Mouse (Mus musculus) frontal cortex, adult (tissue): ENCODE measurements around the gene Paox.
"Not testable (repeated sequence)": the region's sequence is repeated elsewhere in the genome, so short reads cannot be mapped to it uniquely, and the experiment has no call there.

Experiments
- ATAC-seq: cut with Nextera tagmentation; 2 replicates; pipeline ENCODE4 v1.9.2; 2017; ENCODE audit warnings: mild to moderate bottlenecking, moderate library complexity, mixed read lengths; ENCODE audit not compliant: low TSS enrichment

Gene Paox

DNA sequence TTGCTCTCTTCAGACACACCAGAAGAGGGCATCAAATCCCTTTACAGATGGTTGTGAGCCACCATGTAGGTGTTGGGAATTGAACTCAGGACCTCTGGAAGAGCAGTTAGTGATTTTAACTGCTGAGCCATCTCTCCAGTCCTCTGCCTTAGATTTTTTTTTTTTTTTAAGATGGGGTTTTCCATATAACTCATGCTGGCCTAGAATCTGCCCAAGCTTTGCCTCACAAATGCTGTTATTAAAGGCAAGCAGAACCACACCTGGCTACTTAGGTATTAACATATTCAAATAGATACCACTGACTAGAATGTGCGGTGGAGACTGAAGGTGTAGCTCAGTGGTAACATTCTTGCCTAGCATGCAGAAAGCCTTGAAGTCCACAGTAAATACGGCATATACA is 4.9 kb downstream of the Paox start:
- no peak for ATAC-seq

DNA sequence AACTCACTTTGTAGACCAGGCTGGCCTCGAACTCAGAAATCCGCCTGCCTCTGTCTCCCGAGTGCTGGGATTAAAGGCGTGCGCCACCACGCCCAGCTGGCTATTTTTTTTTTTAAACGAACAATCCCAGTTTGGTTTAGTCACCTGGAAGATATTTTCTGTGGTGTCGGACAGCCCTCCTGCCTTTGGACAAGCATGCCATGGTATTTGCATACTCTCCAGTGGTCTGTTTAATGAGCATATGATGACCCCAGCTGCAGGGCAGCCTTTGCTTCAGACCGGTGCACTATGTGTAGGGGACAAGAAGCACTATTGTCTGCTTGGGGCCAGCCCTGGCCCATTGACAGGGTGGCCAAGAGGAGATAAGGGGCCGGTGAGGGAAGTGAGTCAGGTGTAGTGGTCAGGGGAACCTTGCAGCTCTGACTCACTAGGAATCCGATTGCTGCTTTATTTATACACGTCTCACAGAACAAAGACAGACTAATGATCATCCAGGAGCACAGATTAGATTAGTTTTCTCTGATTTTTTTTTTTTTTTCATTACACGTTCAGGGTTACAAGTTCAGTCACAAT is 5.8 kb downstream of the Paox start:
- ATAC-seq, result no peak

DNA sequence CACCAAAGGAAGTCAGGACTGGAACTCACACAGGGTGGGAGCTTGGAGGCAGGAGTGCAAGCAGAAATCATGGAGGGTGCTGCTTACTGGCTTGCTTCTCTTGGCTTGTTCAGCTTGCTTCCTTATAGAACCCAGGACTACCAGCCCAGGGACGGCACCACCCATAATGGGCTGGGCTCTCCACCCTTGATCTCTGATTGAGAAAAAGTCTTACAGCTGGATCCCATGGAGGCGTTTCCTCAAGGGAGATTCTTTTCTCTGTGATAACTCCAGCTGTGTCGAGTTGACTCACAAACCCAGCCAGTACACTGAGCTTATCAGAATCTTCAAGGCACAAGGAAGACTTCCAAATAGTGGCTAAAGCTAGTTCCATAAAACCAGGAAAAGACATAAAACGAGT is 7.2 kb downstream of the Paox start:
- no peak for ATAC-seq

DNA sequence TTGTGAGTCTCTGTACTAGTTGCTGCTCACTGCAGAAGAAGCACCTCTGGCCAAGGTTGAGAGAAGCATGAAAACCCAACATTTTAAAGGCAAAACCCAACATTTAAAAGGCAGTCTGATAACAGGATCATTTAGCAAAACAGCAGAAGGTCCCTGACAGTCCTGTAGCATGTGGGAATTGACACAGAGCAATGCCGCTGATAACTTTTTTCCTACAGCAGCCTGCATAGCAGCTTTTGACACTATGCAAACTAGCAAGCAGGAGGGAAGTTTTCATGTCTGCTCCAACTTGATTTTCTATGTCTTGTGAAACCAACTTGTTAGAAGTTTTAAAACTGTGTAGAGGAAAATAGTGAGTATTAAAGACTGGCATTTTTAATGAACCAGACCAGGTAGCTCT is 8.8 kb downstream of the Paox start:
- ATAC-seq, result no peak

DNA sequence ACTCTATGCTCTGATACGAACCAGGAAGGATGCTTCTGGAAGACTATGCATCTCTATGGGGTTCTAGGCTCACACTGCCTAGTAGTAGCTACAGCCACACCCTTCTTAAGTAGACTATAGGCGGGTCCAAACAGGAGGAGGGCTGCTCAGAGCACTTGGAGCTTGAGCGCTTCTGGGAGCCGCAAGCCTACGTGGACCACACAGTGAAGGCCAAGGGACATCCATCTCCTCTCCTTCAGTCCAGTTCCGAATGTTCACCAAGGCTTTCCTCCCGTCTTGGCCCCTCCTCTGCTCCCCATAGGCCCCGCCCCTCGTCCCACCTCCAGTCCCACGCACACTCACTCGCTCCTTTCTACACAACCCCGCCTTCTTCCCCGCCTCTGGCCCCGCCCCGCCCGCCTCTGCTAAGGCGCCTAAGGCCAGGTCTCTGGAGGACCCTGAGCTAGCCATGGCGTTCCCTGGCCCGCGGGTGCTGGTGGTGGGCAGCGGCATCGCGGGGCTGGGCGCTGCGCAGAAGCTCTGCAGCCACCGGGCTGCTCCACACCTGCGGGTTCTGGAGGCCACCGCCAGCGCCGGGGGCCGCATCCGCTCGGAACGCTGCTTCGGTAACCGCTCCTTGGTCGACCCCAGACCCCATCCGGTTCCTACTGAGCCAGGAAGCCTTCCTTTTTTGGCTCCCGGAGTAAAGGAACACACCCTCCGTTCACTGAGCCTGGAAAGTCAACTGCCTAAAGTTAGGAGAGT is 9.9 kb downstream of the Paox start:
- ATAC-seq, result peak; percentile 97

DNA sequence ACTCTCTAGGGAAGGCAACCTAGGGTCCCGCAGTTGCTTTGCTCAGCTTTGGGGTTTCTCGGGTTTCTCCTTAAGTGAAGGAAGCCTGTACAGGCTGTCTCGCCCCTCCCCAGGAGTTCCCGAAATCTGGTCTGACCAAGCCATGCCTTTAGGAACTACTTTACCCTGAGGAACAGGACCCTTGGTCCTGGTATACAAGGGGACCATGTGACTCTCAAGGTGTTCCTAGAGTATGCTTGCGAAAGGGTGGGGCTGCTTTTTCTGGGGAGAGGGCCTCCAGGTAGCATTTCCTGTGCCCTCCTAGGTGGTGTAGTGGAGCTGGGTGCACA is 10.4 kb downstream of the Paox start:
- ATAC-seq, result peak; percentile 1; the same call in 1 of the 2 replicates

DNA sequence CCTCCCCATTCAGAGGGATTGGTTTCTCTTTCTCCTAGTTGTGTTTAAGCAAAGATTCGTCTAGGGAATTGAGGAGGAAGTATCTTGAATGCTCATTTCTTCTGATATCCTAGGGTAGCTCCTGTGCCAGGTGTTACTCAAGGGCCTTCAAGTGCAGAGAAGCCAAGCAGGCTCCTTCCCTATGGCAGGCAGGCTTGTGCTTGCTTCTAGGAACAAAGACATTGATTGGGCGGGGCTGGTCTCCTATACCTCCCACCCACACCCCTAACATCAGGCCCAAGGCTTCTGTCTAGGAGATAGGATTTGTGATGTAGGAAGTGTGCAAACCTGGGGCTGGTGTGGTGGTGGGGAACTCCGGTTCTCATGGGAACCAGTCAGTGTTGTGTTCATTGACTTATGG is 11.3 kb downstream of the Paox start:
- ATAC-seq, result no peak

DNA sequence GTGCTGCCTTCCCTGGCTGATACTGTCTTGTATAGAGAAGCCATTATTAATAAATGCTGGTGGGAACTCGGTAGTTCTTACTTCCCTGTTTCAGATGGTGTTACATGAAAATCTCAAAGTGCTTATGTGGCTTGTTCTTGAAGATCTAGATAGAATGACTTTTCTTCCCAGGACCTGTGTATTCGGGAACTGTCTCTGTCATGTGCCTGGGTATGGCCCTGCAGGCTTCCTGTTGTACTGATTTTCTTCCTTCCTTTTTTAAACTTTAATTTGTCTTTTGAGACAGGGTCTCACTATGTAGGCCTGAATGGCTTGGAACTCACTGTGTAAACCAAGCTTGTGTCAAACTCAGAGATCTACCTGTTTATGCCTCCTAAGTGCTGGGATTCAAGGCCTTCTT is 12.3 kb downstream of the Paox start:
- no peak for ATAC-seq

DNA sequence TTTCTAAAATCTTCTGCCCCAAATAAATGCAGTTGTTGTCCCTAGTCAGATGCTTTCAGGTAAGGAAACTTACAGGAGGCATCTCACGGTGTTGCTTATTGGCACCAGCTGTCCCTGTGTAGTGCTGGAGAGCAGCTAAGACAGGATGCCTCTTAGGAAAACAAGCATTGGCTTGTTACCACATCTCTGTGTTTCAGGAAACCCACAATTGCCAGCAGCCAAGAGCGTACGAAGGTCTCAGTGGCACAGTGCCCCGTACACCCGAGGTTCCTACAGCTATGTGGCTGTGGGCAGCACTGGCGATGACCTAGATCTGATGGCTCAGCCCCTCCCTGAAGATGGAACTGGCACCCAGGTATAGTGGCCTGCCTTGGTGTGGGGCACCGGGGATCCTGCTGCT is 16.6 kb downstream of the Paox start:
- ATAC-seq, result not testable (repeated sequence)

DNA sequence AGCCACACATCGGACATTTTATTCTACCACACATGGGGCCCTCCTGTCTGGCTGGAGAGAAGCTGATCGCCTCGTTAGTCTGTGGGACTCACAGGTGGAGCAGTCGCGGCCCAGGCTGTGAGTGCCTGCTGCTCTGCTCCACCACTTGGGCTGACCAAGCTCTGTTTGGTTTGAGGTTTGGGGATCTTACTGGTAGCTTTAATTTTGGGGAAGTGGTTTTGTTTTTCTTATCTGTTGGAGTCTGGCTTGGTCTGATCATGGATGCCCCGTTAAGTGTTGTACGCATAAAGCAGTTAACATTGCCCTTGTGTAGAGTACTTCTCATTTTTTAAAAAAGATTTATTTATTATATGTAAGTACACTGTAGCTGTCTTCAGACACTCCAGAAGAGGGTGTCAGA is 18.4 kb downstream of the Paox start:
- not testable (repeated sequence) for ATAC-seq

DNA sequence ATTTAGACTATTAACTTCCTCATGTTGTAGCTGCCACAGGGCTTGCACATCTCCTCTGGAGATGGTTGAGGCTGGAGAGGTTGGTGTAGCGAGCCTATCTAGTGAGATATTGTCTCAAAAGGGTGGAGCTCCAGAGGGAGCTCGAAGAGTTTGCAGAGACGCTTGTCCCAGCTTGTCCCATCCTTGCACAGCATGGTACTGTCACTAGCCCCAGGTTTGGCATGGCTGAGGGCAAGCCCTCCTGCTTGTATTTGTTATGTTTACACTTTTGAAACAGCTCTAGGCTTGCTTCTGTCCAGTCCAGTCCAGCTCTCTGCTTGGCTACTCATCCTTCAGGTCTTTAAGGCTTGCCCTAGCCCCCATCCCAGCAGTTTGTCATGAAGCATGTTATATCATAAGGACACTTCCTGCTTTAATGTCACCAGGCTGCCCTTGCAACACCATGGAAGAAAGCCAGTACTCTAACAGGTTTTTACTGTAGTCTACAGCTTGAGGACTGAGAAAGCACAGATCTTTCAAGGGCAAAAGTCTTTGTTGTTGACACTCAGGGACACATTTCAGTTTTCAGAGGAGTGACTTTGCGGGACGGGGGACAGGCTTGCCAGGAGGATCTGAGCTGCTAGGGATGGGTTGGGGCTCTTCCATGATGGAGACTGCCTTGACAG is 19.6 kb downstream of the Paox start:
- ATAC-seq, result no peak

DNA sequence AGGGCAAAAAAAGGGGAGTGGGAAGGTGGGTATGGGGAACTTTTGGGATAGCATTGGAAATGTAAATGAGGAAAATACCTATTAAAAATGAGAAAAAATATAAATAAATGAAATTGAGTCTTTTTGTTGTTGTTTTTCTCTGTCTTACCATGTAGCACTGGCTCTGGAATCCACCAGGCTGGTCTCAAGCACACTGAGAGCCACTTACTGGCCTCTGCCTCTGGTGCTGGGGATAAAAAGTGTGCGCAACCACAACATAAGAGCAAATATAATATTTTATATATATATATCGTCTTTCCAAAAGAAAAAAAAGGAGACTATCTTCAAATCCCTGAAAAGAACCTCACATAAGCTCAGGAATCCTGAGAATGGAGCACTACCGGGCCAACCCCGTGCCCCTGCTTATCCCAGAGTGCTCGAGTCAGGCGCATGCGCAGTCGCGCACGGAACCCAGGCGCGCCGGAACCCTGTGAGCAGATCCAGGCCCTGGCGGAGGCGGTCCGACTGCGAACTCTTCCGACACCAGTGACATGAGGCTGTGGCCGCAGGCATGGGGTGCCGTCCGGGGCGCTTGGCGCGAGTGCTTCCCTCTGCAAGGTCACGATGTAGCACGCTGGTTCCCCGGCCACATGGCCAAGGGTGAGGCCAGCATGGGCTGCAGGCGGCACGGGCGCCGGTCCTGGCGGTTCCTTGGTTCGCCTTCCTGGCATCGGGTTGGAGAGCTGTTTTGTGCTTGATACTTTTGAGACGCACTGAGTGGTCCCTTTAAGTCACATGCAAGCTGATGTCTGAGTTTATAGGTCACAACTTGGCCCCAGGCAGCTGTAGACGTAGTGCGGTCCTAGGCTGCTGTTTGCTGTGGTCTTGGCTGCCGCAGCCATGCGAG is 21.8 kb downstream of the Paox start, which contains the start of gene Mtg1:
Gene Mtg1, plus strand, starts transcription at position 430 of the 886 bp plus-strand sequence.
- peak; percentile 92 for ATAC-seq

DNA sequence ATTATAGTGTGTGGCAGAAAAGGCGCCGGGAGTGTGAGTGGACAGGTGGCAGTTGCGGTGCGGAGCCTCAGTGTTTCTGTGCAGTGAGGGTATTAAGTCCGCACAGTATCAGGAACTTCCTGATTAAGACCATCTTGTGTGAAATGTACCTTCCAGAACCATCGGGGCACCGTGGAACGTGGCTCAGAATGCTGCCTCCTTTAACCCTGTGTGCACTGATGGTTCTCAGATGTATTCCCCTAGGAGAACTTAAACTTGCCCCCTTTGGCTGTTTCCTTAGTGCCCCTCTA is 22.4 kb downstream of the Paox start:
- ATAC-seq, result peak; percentile 25; the same call in 1 of the 2 replicates

DNA sequence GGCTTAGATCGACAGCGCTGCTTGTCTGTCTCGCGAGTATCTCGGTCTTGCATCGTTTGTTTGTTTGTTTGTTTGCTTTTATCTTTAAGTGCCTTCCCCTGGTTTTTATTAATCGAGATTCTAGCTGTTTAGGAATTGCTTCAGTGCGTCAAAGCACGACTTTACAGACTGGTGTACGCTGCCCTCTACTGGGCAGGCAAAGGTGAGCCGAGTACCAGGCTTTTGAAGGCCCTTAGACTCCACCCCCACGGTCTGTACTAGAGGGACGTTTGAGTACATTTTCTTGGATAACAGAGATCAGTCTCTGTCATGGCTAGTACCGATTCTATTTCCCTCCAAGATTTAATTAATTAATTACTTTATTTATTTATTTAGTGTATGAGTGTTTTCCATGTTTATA is 25.8 kb downstream of the Paox start:
- no peak for ATAC-seq

DNA sequence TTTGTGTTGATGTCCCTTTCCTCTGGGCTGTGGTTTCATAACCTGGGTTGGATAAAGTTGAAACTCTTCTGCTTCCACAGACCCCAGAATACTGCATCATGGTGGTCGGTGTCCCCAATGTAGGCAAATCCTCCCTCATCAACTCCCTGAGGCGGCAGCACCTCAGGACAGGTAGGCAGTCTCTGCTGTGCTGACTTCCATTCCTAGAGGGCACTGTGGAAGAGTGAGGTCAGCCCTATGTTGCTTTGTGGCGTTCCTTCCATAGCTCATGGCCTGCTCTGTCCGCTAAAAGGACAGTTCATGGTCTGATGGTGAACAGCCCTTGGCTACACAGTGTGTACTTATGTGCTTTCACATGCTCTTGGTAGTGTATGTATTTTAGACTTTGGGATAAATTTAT is 29.0 kb downstream of the Paox start:
- ATAC-seq, result no peak

DNA sequence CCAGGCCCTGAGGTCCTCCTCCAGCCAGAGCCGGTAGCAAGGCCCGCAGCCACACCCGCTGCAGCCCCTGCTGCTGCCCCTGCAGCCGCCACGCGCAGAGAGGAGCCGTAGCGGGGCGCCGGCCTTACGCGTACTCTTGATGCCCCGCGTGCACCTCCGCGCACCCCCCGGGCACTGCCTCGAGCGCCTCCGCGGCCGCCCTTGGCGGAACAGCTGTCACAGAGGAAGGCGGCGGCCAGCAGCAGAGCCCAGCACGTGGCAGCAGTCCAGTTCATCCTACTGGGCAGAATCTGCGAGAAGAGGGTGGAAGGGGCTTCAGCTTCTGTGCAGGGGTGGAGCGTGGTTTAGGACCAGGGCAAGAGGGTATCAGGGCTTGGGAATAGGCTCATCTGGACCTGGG is 37.8 kb downstream of the Paox start:
- ATAC-seq, result peak; percentile 14; the same call in 1 of the 2 replicates

DNA sequence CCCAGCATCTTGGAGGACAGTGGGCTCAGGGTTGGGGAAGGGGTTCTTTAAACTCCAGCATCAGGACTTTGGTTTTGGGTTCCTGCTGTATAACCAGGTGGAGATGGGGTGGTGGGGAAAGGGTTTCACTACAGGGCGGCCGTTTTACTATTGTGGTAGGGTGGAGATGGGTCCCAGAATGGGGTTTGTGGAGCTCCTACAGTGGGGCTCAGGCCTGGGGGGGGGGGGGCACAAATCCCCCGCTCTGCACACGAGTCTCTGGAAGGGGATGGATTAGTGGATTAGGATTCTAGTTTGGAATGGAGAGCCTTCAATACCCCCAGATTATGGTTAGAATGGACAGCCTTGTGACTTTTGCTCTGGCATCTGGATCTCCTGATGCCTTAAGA is 38.2 kb downstream of the Paox start:
- ATAC-seq, result peak; percentile 23; the same call in 1 of the 2 replicates

DNA sequence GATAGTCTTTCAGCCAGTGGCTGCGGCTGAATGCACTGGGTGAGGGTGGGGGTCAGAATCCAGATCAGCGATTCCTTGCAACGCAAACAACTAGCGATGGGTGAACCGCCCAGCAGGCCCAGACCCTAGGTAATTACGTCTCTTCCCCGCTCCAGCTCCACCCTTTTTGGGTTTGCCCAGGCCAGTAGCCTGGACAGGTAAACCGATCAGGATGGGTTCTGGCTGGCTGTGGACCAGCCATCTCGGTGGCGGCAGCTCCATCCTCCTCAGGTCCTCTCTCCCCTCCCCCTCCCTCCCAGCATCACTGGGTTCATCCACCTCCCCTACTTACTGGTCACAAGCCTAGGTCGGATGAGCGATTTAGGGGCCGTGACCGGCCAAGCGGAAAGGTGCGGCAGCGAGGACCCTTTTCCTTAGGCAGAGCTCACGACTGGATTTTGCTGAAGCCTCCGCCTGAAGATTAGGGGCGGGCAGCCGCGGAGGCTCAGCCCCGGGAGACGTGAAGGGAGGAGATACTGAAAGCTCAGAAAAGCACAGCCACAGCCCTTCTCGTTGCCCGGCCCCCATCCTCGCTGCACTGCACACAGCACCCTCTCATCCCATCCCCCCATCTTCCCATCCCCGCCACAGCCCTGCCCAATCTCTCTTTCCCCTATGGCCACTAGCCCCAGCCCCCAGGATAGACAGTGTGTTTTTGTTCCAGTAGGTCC is 38.8 kb downstream of the Paox start, which contains the start of gene Sprn:
Gene Sprn, minus strand, starts transcription at position 660 of the 710 bp plus-strand sequence.
- ATAC-seq, result peak; percentile 87

DNA sequence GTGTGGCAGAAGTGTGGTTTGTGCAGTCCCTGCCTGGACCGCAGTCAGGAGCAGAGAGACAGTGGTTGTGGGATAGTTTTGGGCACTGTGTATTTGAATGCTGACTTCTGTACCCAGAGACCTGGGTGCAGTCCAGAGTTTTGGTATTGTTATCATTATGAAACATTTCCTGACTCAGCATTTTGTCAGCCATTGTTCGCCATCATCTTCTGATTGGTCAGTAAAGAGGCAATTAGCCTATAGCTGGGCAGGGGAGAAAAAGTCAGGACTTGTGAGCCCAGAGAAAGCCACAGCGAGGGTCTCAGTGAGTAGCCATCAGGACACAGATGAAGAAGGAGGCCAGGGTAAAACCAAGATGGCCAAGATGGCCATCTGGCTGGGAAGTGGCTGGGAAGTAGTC is 44.8 kb downstream of the Paox start:
- no peak for ATAC-seq

DNA sequence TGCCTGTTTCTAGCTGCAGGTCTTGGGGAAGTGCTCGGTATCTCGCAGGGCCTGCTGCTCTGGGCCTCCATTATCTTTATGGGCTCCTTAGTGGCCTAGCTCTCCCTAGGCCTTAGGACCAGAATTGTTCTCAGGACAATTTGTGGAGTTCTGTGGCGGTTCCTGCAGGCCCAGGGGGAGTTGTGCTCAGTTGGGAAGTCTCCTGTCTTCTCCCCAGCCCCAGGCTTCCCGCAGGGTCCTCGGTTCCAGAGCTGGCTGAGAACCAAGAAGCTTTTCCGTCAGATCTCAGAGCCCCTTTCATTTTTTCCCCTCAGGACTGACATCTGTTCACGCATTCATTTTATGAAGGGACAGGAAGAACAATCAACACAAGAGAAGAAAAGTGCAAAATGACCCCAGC is 49.1 kb downstream of the Paox start, which contains the start of gene Olfr522:
Gene Olfr522, minus strand, starts transcription at position 101 of the 400 bp plus-strand sequence.
- no peak for ATAC-seq

DNA sequence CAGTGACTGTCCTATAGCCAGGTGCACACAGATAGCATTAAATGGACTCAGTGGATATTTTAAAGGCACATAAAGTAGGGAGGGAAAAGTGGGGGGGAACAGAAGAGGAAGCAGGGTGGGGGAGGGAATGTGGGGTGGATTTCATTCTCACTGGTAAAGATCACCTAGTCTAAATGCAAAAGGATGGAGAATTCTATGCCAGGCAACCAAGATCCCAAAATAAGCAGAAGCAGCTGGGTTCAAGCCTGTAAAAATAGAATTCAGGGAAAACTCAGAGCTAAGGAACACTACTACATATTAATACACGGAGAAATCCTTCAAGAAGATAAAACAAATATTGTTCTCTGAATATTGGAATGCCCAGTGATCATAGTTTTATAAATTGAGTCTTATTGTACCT is 52.4 kb downstream of the Paox start:
- peak; percentile 76 for ATAC-seq

DNA sequence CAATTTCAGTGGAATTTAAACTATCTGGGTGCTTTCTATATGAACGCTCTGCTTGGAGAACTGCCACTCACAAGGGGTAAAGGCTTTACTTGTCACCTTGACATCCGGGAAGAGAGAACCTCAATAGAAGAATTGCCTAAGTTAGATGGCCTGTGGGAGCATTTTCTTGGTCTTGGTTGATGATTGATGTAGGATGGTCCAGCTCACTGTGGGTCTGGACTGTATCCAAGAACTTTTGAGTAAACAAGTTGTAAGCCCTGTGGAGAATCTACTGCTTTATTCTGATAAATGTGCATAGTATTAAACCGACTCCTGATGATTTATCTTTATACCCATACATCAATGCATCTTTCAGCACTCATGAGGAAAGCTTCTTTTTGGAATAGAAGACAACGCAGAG is 53.8 kb downstream of the Paox start:
- no peak for ATAC-seq
